Mouse (Mus musculus) spleen, adult 18-20 months (tissue): Measurements from ENCODE around the gene Ablim1.

Source experiments
- DNase-seq, 2 experiments: peaks; one replicate each; pipeline ENCODE4 v3.0.0; 2022; ENCODE audit warnings: mixed read lengths in 2 of 2

Gene Ablim1

DNA sequence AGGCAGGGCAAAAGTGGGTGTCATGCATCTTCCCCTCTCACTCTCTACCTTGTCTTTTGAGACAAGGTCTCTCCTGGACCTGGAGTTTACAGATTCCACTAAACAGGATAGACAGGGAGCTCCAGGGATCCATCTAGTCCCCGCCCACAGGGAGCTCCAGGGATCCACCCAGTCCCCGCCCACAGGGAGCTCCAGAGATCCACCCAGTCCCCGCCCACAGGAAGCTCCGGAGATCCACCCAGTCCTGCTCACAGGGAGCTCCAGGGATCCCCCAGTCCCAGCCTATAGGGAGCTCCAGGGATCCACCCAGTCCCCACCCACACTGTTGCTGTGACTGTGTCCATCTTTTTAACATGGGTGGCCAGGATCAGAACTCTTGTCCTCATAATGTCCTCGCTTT is 16.7 kb downstream of the Ablim1 start:
- DNase-seq: no peak

DNA sequence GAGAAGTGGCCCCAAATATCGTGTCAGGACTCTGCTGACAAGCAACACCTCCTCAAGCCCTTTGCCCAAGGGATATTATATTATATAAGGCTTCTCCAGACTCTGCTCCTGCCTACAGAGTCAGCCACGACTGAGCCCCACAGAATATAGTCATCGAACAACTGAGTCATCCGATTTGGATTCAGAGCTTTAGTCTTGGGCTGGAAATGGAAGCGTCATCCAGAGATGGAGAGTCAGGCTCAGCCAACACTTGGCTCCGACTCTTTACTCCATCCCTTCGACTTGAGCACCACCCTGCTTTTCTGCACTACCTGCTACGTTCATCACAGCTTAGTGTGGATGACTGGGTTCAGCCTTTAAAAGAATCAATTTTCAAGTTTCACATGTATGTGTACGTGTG is 17.3 kb downstream of the Ablim1 start:
- no peak for DNase-seq

DNA sequence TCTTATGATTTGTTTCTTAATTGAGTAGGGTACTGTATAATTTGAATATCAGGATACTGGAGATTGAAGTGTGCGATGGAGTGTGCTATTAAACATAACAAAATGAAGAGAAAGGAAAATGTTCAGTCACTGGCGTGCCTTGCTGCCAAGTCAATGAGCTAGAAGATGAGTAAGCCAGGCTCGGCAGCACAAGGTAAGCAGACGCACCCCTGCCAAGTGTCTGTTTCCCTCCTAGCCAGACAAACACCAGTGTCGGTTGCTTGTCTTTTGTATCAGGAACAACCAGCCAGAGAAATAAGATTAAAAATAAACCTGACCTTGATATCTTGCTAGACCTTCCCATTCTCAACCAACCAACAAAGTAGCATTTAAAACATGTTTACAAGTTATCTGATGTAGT is 18.2 kb downstream of the Ablim1 start:
- no peak for DNase-seq

DNA sequence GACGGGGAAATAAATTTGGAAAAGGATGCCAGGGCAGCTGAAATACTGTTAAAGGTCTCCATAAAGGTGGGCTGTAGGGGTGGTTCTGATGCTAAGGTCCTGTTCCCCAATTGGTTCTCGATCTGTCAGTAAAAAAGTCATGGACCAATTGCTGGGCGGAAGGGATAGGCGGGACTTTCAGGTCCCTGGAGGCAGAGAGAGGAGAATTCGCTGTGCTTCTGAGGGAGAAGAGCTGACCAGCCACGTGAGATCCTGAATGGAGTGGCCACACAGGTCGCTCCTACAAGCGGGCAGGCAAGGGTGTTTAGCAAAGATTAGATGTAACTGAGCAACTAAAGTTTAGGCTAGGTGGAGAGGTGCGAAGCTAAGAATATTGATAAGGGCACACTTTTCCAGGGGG is 19.2 kb downstream of the Ablim1 start:
- DNase-seq: no peak

DNA sequence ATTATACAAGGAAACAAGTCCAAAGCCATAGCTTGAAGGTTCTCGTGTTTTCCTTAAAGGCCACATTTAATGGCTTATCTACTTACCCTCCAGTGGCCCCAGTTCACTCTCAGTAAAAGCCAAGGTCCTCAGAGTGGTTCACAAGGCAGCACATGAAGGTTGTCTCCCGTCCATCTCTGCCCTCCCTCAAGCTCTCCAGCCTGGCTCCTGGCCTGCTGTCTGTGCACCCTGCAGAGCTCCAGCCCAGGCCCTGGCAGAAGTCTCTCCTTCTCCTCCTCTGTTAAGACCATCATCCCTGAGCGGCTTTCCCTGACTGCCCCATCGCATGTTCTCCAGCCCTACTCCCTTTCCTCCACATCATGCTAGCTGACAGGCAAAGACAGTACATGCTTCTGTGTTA is 20.4 kb downstream of the Ablim1 start:
- no peak for DNase-seq

DNA sequence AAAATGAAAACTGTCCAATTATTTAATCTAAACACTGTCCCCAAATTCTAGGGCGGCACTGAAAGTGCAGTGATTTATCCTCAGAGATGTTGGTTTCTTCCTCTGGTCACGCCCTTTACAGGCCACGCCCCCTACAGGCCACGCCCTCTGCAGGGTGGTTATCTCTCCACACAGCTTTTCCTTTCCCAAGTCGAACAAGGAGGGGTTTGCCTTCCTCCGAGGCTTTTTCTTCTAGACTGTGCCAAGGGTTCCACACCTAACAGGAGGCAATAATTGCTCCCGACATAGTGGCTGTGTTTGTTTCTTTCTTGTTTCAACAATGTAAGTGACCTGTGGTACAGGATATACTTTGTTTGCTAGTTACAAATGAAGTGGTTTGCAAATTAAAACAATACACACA is 21.0 kb downstream of the Ablim1 start:
- DNase-seq: peak in 1 of 2 experiments; percentile 24

DNA sequence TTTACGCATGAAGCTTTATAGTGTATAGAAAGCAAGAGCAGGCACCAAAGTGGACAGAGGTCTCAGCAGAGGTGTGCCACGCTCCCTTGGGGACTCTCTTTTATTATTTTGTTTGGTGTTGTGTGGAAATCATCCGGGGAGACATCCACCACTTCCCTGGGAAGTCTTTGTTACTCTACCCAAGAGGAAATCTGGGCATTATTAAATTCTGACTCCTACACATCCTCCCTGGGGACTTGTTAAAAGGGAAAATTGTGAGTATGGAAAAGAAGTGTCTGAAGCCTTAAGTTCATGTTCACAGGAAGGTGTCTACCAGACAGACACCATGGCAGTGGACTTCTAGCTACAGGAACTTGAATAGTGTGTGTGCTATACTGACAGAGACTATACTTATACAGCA is 31.4 kb downstream of the Ablim1 start:
- no peak for DNase-seq

DNA sequence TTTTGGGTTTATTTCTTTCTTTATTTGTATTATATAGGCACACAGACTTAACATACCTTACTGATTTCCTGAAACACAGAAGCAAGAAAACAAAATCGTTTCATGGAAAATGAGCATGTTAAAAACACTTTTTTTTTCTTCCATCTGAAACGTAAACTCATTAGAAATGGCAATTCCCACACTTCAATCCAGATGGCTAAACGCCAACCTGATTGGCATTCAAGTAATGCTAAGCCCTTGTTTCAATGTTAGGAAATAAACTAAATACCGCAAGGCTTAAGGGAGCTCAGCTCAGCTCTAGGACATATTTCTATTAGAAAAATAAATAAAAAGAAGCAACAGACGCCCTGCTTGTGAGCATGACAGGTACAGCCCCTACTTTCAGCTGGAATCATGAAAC is 32.1 kb downstream of the Ablim1 start:
- DNase-seq: no peak

DNA sequence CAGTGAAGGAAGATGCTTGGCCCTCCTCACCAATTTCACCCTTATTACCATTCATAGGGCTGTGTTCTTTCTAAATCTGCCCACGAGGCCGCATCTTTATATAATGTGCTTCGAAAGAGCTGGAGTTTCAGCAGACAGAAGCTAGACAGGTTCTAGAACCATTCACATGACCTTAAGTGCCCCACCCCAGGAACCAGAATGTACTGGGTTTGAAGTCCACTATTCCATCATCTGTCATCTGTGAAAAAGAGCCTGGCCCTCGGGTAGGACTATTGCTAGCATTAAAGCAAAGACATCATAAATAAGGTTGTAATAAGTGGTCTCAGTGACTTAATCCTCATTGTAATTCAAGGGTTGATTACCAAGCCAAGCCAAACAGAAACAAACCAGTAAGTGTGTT is 35.1 kb downstream of the Ablim1 start:
- no peak for DNase-seq

DNA sequence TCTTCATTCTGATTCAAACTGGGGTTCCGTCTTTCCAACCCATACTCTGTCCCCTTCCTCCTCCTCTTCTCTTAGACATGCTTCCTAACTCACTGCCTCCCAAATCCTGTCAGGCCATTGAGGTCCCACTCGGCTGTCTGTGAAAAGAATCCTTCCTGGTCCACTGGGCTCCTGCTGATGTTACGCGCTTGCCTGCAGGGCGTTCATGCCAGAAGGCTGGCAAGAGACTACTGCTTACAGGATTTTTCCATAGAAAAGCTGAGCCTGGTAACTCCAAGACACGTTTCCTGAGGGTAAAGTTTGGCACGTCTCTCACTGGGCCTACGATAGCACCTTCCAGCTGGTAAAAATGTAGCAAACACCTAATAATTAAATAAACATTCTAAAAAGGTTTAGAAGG is 36.5 kb downstream of the Ablim1 start:
- DNase-seq: no peak

DNA sequence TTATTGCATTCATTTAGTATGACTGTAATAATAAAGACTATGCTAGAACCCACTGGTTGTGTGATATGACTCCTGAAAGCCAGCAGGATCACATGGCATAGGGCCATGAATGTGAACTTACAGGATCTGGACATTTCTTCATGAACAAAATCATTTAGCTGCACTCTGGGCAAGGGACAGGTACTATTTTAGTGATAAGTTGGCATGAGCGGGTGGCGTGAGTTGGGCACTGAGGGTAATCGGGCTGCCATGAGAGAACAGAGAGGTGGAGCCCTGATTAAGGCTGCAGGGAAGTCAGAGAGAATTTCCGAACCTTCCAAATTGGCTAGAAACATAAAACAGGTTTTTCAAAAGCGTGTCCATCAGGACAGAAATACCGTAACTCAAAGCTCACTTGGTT is 37.7 kb downstream of the Ablim1 start:
- DNase-seq: no peak

DNA sequence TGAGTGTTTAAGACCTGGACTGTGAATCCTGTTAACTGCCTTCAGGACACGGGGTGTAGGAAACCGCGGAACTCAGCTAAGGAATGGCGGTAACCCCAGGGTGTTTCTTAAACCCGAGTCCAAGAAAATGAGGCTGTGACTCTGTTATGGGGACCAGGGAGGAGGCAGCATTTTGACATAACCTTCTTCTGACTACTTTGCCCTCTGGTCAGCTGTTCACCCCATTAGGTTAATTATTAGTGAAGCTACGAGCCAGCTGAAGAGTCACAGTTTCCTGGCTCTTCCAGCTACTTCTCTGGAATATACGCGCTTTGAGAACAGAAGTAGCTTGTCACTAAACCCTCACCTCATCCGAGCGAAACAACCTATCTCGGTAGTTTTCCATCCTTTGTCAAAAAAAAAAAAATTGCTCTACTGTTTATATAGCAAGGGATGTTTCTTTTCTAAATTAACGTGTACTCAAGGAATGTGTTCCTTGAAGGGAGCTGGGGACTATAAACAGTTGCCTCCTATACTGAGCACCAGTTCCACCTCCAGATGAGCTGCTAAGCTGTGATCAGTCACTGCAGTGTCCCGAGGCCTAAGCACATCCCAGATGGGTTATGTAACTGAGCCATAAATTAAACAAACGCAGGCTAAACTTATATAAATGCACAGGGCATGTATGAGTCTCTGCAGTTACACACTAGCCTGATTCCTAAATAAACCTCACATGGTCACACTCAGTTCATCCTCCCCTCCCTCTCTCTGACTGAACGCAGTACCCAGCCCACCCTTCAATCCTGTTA is 39.4 kb downstream of the Ablim1 start:
- DNase-seq: no peak

DNA sequence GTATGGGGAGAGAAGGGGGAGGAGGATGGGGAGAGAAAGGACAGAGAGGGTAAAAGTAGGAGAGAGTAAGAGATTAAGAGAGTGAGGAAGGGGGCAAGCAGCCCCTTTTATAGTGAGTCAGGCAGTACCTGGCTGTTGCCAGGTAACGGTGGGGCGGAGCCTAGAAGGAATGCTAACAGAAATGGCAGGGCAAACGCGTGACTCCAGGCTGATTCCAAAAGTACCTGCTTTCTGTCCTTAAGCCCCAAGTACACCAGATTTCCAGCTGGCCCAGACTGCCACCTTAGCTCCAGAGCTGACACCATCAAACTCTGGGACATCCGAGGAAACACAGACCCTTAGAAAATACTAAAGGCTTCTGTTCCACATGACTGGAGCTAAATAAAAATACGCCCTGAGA is 40.0 kb downstream of the Ablim1 start:
- DNase-seq: no peak

DNA sequence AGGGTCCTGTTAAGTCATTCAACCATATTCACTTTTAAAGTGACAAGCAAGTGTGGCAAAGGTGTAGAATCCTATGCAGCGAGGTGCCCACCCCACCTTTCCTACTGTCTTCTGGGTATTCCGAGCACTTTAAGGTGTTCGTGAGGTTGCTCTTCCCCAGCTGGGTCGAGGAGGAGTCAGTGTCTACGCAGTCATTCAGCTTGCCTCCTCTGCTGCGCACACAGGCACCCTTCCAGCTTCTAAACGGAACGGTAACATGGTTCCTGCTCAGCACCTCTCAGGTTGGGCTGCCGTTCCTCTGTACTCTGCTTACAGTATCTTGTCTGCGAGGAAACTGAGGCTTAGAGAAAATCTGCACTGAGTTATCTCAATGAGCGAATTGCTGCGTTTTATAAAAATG is 40.4 kb downstream of the Ablim1 start:
- no peak for DNase-seq

DNA sequence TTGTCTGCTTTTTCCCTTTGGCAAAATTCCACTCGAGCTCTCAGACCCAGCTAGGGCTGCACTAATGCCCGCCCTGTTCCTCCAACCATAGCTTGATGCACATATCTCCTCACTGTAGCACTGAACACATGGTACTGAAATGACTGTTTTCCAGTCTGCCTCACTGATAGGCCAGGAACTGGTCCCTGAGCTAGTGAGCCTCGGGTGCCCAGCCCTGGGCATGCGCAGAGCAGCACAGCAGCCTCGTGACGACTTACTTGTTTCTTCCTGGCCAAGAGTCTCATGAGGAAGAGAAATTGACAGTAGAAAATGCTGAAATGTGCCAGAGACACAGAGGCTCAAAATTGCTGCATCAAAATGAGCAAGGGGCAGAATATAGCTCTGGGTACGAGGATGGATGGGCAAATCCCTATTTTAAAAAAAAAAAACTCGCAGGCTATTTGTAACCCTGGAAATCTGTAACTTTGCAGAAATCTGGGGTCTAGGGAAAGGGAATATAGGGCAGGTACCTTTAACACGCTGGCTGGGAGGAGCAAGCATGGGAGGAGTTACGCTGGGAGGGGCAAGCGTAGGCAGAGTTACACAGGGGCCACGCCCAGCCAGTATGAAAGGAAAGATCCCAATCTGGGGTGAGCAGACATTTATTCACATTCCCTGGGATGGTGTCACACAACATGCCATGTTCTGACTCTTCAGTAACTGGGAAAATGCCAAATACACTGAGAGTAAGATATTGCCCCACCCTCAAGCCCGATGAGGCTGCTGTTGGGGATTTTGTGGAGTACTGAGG is 41.7 kb downstream of the Ablim1 start:
- DNase-seq: peak; percentile 38 to 61

DNA sequence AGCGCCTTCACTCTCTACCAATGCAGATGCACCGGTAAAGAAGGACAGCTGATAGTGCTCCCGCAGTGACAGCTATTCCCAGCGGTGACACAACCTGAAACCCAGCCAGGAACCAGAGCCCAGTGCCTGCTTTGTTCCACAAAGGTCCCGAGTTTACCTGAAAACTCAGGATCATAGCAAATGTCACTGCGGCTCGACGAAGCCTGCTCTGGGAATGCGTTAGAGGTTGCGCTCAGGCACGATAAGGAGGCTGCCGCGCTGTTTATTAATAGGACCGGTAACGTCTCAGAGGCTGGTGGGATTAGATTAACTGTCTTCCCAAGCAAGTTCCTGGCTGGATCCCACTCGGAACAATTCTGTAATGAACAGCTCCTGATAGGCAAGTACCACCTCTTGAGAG is 43.0 kb downstream of the Ablim1 start:
- DNase-seq: no peak

DNA sequence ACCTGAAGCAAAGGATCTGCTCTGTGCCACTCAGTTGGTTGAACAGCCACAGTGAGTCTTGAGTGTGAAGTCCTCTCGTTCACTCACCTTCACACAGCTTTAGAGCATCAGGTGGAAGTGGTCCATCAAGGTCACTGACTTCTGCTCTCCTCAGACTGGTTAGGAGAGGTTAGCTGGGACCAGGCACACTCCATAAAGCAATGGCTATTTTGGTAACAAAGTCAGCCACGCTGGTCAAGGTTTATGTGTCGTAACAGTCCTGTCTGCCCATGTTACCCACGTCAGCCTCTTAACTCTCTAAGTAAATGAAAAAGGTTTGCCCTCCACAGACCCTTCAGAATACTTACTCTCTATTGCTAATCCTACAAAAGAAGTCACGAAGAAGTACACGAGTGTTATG is 44.0 kb downstream of the Ablim1 start:
- DNase-seq: no peak

DNA sequence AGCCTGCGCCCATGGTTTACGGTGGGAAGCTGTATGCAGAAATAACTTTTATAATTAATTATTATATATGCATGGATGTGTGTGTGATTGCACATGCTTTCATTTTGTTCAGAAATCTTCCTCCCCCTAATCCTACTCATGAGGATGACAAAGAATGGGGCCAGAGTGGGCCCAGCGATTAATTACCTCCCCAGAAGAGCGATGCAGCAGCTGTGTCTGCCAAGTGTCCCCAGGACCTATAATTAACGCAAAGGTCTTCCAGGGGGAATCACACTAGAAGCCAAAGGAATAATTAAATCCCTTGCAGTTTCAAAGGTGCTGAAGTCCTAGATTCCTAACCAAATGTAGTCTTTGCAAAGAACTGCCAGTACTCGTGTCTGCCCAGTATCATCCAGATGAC is 44.9 kb downstream of the Ablim1 start:
- no peak for DNase-seq

DNA sequence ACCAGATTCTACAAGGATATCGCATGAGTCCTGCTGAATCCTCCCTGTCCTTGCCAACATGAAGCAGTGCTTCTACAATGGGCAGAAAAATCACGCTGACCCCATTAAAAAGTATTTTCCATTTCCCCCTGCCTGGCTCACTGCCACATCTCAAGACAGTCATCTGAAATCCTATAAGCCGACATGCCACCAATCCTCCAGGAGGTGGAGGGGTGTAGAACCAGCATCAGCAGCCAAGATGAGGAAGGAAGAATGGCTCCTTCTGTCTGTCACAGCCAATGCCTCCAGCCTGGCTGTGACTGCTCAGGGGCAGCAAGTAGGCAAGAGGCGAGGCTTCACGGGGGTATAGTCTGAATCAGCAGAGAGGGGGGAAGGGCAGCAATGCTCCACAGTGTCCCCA is 47.2 kb downstream of the Ablim1 start:
- no peak for DNase-seq

DNA sequence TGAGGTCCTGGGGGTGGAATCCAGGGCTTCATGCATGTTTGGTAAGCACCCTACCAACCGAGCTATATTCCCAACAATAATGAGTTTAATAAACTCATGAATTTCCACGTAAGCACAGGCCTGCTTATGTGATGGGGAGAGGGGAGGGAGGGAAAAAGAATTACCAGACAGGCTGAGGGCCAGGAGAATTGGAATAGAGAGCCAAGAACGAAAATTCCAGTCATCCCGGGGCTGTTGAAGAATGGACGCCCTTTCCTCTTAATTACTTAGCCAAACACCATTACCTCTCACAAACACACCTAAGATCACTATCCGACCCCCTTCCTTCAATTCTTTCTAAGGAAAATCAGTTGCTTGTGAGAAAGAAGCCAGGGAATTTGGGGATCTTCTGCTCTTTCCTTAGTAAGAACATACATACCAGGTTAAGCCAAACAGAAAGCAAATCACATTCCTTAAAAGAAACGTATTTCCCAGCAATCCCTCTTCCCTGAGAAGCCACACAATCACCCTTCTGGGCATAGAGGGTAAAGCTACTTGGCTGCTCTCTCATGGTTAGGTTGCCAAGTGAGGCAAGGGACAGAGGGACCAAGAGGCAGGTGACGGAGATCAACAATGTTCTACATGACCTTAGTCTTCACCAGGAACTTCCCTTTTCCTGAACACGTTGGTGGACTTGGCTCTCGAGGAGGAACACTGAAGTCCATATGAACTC is 48.2 kb downstream of the Ablim1 start:
- no peak for DNase-seq

DNA sequence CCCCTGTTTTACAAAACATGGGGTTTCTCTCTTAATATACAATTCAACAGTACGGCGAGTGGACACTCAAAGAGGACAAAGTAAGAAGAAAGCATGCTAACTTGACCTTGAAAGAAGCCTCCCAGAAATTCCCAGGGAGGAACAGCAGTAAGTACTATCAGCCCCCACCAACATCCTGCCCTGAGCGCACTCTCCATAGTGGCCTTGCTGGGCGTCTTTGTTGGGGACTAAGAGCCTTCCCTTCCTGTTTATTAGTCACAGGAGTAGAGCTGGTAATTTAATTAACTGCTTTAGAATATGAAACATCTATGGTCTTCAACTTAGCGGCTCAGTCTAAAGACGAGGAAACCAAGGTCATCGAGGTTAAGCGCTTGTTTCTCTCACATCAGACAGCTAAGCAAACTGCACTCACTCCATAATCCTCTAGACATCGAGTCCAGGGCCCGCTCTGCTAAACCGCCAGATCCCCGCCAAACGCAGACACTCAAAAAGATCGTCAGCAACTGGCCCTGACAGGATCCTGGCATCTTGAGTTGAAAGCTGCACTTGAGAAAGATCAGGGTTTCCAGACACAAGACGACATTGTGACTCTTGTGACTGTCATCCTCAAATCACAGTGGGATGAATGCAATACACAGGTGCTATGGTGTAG is 50.3 kb downstream of the Ablim1 start:
- no peak for DNase-seq

DNA sequence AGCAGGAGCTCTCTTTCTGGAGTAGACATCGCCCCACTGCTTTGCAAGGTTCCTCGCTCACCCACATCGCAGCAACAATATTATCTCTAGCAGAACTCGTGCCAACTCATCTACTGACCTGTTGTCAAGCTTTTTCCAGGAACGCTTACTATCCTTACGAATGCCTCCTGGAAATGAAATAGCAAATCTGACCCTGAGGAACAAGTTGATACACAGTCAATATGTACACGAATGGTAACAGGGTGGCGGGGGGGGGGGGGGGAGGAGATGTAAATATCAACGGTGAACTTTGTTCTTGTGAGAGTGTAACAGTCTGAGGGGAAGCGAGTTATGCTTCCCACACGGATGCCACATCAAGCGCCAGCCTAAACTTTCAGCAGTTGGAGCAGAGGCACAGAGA is 56.9 kb downstream of the Ablim1 start:
- DNase-seq: no peak

DNA sequence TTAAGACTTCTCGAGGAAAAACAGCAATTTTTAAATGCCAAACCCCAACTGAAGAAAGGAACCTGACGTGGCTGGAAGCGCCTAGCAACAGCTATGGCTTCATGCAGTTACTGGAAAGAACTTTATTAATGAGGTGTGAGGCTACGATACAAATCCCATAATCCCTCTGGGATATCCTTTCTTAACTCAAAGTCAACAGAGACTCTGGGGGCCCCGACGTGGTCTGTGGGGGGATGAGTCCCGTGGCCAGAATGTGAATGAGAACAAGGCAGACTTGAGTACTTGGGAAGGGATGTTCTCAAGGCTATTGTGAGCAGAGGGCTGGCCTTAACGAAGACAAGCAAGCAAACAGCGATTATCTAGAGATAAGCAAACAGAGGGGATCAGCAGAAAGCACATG is 58.1 kb downstream of the Ablim1 start:
- no peak for DNase-seq
